Mouse (Mus musculus) heart, embryonic 16.5 days (tissue): ENCODE data around the gene Thada. TPM values are rescaled to one million over a fixed set of nuclear protein-coding genes. Genes with fewer than 3 reads are reported as not detected.

Experiments used
- ATAC-seq: fragments of 200-750 bp; cut with Nextera tagmentation; replicated peaks from 2 replicates; pipeline ENCODE4 v1.8.0; 2017; ENCODE audit warnings: moderate number of reproducible peaks; ENCODE audit not compliant: insufficient read depth, low FRiP score; ENCODE audit errors: extremely low read depth
- H3K27ac ChIP-seq: fragments of 300-500 bp; sonication (generic); 2 replicates; pipeline ENCODE4 v1.5.1; 2014; ENCODE audit warnings: mild to moderate bottlenecking, low read length, control low read depth, moderate library complexity
- H3K27me3 ChIP-seq: fragments of 300-500 bp; sonication (generic); 2 replicates; pipeline ENCODE4 v1.6.1; 2014; ENCODE audit warnings: low read length, mixed read lengths; ENCODE audit not compliant: control insufficient read depth, insufficient read depth
- H3K36me3 ChIP-seq: fragments of 300-500 bp; sonication (generic); 2 replicates; pipeline ENCODE4 v1.6.1; 2014; ENCODE audit not compliant: control insufficient read depth, insufficient read depth
- H3K4me1 ChIP-seq: fragments of 300-500 bp; sonication (generic); 2 replicates; pipeline ENCODE4 v1.6.1; 2014; ENCODE audit warnings: low read length, mixed read lengths; ENCODE audit not compliant: control insufficient read depth, insufficient read depth
- H3K4me2 ChIP-seq: fragments of 300-500 bp; sonication (generic); 2 replicates; pipeline ENCODE4 v1.6.1; 2014; ENCODE audit warnings: low read depth, mild to moderate bottlenecking, control low read depth, low read length
- H3K4me3 ChIP-seq: fragments of 300-500 bp; sonication (generic); 2 replicates; pipeline ENCODE4 v1.5.1; 2014; ENCODE audit warnings: mild to moderate bottlenecking, control low read depth, low read length
- H3K9ac ChIP-seq: fragments of 300-500 bp; sonication (generic); 2 replicates; pipeline ENCODE4 v1.6.1; 2014; ENCODE audit warnings: low read length, control low read depth
- H3K9me3 ChIP-seq: fragments of 300-500 bp; sonication (generic); replicated peaks from 2 replicates; pipeline ENCODE4 v1.6.1; 2016; ENCODE audit warnings: low read length; ENCODE audit not compliant: control insufficient read depth
- WGBS: fragments of 180-500 bp; shearing (Covaris S2); extraction: QIAGEN DNeasy Blood & Tissue Kit; methylation state at CpG from one replicate; pipeline ENCODE4 v1.1.7; 2014; 5-methylcytosine and 5-hydroxymethylcytosine counted together
- polyA plus RNA-seq: library from polyadenylated mRNA; unstranded; fragments of >200 nt; fragmentation: Nextera tagmentation; extraction: Ambion mirVana; gene quantifications from 2 replicates; pipeline ENCODE4 v1.2.1, GENCODE M21; 2015

Thada gene
- polyA plus RNA-seq, 1 experiment from 2014 or later = 4.8 TPM

DNA sequence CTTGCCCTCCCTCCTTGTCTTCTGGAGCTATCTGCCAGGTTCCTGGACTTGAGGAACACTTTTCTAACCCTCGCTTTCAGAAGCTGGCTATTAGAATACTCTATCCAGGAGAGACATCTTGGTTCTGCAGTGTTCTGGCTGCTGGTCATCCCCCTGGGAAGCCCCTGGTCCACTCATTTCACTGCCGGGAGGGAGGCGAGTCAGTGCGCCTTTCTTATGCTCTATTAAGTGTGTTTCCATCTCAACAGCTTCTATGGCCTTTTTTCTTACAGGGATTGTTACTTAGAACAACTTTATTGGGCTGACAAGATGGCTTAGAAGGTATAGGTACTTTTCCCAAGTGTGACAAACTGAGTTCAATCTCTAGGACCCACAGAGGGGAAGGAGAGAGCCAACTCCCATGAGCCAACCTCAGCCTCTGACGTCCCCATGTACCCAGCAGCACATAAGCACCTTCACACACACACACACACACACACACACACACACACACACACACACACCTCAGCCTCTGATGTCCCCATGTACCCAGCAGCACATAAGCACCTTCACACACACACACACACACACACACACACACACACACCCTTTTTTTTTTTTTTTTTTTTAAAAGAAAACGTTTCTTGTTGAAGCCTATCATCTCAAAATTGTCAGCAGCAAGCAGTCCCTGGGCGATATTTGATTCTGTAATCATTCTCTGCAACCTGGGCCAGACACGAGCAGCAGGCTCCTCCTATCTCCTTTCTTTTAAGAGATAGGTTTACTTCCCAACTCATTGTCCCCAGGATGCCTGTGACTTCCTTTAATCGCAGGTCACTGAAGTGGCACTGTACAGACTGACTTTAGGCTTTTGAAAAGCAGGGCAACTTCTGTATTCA, 113.9 kb downstream of the Thada start:
- Histone ChIP-seq H3K4me1 (peaks cover 2% of the 10 kb centered on the region; the same call in 1 of the 2 replicates), H3K9me3 (no peaks in the 10 kb centered on the region), H3K36me3 (no peaks in the 10 kb centered on the region; the same call in 1 of the 2 replicates), H3K9ac (no peak overlapping the region), H3K4me3 (no peak overlapping the region), H3K27ac (no peak overlapping the region), H3K4me2 (no peak overlapping the region), H3K27me3 (no peaks in the 10 kb centered on the region)
- no peak for ATAC-seq
- 65% methylated on average over 9 of the region's 9 CpGs for WGBS

DNA sequence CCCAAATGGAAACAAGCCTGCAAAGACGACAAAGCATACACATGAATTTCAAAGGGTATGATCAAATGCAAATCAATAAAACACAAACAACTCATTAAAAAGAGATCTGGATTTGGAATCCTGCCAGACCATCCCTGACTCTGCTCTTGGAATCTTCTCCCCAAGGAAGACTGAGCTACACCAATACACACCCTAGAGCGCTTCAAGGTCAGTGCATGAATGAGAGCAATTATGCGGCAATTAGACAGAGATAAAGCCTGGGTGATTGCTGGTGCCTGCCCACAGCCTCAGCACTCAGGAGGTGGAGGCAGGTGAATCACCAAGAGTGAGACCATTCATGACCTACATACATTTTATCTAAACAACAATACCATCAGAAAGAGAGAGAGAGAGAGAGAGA, 114.7 kb downstream of the Thada start:
- H3K4me3 ChIP-seq = no peak overlapping the region
- ATAC-seq = no peak

GRCm38 (mm10) chr17:84348865-84349264, 117.1 kb downstream of the Thada start:
- Histone ChIP-seq H3K4me1 (peaks cover 2% of the 10 kb centered on the region; the same call in 1 of the 2 replicates), H3K9ac (no peak overlapping the region), H3K27me3 (no peaks in the 10 kb centered on the region), H3K4me3 (no peak overlapping the region), H3K9me3 (no peaks in the 10 kb centered on the region), H3K27ac (no peak overlapping the region), H3K4me2 (no peak overlapping the region), H3K36me3 (peaks cover 3% of the 10 kb centered on the region)
- ATAC-seq = no peak
- WGBS = 83% methylated on average over 3 of the region's 3 CpGs

More for the DNA sequence above, 114.7 kb downstream of the Thada start:
- Histone ChIP-seq H3K27ac (no peak overlapping the region), H3K9me3 (no peaks in the 10 kb centered on the region), H3K36me3 (peaks cover under 1% of the 10 kb centered on the region), H3K4me2 (no peak overlapping the region), H3K9ac (no peak overlapping the region), H3K27me3 (no peaks in the 10 kb centered on the region), H3K4me1 (peaks cover 2% of the 10 kb centered on the region; the same call in 1 of the 2 replicates)
- WGBS = 77% methylated on average over 3 of the region's 3 CpGs

DNA sequence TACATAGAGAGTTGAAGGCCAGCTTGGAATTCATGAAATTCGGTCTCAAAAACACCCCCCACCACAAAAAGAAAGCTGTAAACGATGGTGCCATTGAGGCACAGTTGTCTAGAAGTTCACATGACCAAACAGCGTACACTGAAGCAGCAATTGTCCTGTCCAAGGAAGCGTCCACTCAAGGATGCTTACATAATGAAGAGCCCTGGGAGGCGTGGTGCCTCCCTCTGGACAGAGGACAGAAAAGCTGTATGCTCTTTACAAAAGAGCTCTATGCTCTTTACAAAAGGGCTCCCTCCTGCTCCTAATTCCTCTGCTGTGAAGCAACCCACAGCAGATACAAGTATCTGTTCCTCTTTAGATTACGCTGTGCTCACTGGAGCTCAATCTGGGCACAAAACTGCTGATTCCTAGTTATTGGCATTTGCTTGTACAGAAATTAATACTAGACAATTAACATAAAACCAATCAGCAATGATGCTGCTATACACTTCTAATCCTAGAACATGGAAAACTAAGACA, 123.6 kb downstream of the Thada start:
- Histone ChIP-seq H3K27ac (no peak overlapping the region), H3K27me3 (no peaks in the 10 kb centered on the region), H3K4me1 (0 out of 2 replicates have a peak, but pooled peaks cover 3% of the 10 kb centered on the region), H3K36me3 (peaks cover 3% of the 10 kb centered on the region), H3K9ac (no peak overlapping the region), H3K4me2 (no peak overlapping the region), H3K9me3 (no peaks in the 10 kb centered on the region), H3K4me3 (no peak overlapping the region)
- 87% methylated on average over 6 of the region's 6 CpGs for WGBS
- no peak for ATAC-seq

DNA sequence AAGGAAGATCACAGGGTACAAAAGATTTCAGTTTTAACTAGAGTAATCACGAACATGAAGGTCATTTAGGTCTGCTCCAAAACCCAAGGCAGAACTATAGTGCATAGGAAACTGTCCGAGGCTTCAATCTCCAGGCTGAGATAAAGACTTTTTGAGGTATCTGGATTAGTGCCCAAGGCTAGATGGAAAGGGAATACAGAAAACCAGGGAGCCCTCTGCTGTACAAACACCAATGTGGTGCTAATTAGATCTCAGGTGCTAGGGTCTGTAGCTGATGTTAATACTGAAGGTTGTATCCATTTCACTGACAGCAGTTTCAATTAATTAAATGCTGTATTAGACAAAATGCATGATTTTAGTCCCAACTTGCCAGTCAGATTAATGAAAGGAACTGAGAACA, 124.3 kb downstream of the Thada start:
- peaks cover 3% of the 10 kb centered on the region; the same call in 1 of the 2 replicates for H3K36me3 ChIP-seq
- H3K27me3 ChIP-seq = no peaks in the 10 kb centered on the region
- H3K4me3 ChIP-seq = no peak overlapping the region
- H3K27ac ChIP-seq = no peak overlapping the region
- H3K9ac ChIP-seq = no peak overlapping the region
- no peaks in the 10 kb centered on the region for H3K9me3 ChIP-seq
- H3K4me1 ChIP-seq = 0 out of 2 replicates have a peak, but pooled peaks cover 3% of the 10 kb centered on the region
- no peak overlapping the region for H3K4me2 ChIP-seq
- no peak for ATAC-seq
- 35% methylated on average over 2 of the region's 2 CpGs for WGBS

DNA sequence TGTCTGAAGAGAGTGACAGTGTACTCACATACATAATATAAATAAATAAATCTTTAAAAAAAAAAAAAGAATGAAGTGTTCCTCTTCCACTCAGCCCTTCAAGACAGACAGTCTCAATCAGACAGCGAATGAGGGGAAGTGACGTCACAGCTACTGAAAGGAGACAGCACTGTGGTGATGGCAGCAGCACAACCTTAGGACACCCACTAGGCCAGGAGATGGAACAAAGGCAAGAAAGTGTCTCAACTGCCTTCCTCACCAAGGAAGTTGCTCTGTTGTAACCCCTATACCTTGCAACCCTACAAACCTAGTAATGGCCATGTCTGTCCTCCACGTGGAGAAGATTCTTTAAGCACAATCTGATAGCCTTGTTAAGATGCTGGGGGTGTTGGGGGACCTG, 125.4 kb downstream of the Thada start:
- no peak overlapping the region for H3K27ac ChIP-seq
- no peak overlapping the region for H3K9ac ChIP-seq
- no peaks in the 10 kb centered on the region for H3K9me3 ChIP-seq
- WGBS = 97% methylated on average over 3 of the region's 3 CpGs
- H3K36me3 ChIP-seq = no peaks in the 10 kb centered on the region
- ATAC-seq = no peak
- no peaks in the 10 kb centered on the region for H3K27me3 ChIP-seq
- H3K4me3 ChIP-seq = no peak overlapping the region
- 0 out of 2 replicates have a peak, but pooled peaks cover 3% of the 10 kb centered on the region for H3K4me1 ChIP-seq
- no peak overlapping the region for H3K4me2 ChIP-seq

GRCm38 (mm10) chr17:84335996-84336395, 130.0 kb downstream of the Thada start:
- Histone ChIP-seq H3K4me3 (no peak overlapping the region), H3K27ac (no peak overlapping the region), H3K4me1 (no peaks in the 10 kb centered on the region), H3K9me3 (no peaks in the 10 kb centered on the region), H3K36me3 (peaks cover 7% of the 10 kb centered on the region), H3K27me3 (no peaks in the 10 kb centered on the region), H3K9ac (no peak overlapping the region), H3K4me2 (no peak overlapping the region)
- 67% methylated on average over 1 of the region's 1 CpGs for WGBS
- ATAC-seq = no peak

GRCm38 (mm10) chr17:84335076-84335475, 130.9 kb downstream of the Thada start:
- no peak for ATAC-seq
- Histone ChIP-seq H3K9ac (no peak overlapping the region), H3K27ac (no peak overlapping the region), H3K9me3 (no peaks in the 10 kb centered on the region), H3K27me3 (no peaks in the 10 kb centered on the region), H3K4me2 (no peak overlapping the region), H3K4me1 (no peaks in the 10 kb centered on the region), H3K36me3 (peaks cover 7% of the 10 kb centered on the region), H3K4me3 (no peak overlapping the region)
- WGBS = 82% methylated on average over 3 of the region's 3 CpGs
